Mouse (Mus musculus): Measurements from ENCODE around the gene Rps7. TPM values are rescaled to one million over a fixed set of nuclear protein-coding genes. Genes with fewer than 3 reads are reported as not detected.

Gene Rps7
- polyA plus RNA-seq, 1 experiment: 932 TPM

- peaks cover 11% of the 10 kb centered on the region for H3K27me3 ChIP-seq (ENCODE audit: control insufficient read depth, insufficient read depth, insufficient read length)
- no peak overlapping the region for H3ac ChIP-seq (ENCODE audit: control insufficient read depth, insufficient read length)
- H3K4me2 ChIP-seq (ENCODE audit: low read depth): no peak overlapping the region
- no peaks in the 10 kb centered on the region for H3K79me2 ChIP-seq (ENCODE audit: control insufficient read depth, insufficient read depth)
- TF ChIP-seq POLR2AphosphoS2 (IDR thresholded peaks at IDR 0.05; ENCODE audit: insufficient read length, low read depth) (no peak), TCF12 (IDR thresholded peaks at IDR 0.05; ENCODE audit: insufficient read depth, poor library complexity, severe bottlenecking) (no peak), TCF3 (IDR thresholded peaks at IDR 0.05; ENCODE audit: insufficient read length, low read depth) (no peak), USF1 (IDR thresholded peaks at IDR 0.05; ENCODE audit: low read depth) (no peak), POLR2A (IDR thresholded peaks at IDR 0.05; ENCODE audit: insufficient read length, low read depth) (no peak)
- H3K36me3 ChIP-seq (ENCODE audit: control insufficient read depth, insufficient read depth): no peaks in the 10 kb centered on the region
- no peak overlapping the region for H3K4me3 ChIP-seq
Measured at GRCm38 (mm10) chr12:28596851-28597250, 38.9 kb downstream of the Rps7 start.

GRCm38 (mm10) chr12:28590428-28590827 lies 45.3 kb downstream of the Rps7 start:
- no peaks in the 10 kb centered on the region for H3K36me3 ChIP-seq (ENCODE audit: control insufficient read depth, insufficient read depth)
- no peak overlapping the region for H3ac ChIP-seq (ENCODE audit: control insufficient read depth, insufficient read length)
- H3K4me3 ChIP-seq: no peak overlapping the region
- H3K27me3 ChIP-seq (ENCODE audit: control insufficient read depth, insufficient read depth, insufficient read length): no peaks in the 10 kb centered on the region
- H3K4me2 ChIP-seq (ENCODE audit: low read depth): no peak overlapping the region
- TF ChIP-seq REST (IDR thresholded peaks at IDR 0.05; ENCODE audit: insufficient read depth, insufficient read length): no peak
- TF ChIP-seq POLR2AphosphoS2 (IDR thresholded peaks at IDR 0.05; ENCODE audit: insufficient read length, low read depth): no peak
- no peak for TF ChIP-seq E2F4 (IDR thresholded peaks at IDR 0.05; ENCODE audit: insufficient read depth)
- TF ChIP-seq CEBPB (IDR thresholded peaks at IDR 0.05; ENCODE audit: insufficient read depth, poor library complexity, severe bottlenecking): no peak
- no peak for TF ChIP-seq MYOG (IDR thresholded peaks at IDR 0.05; ENCODE audit: control insufficient read depth in 1 of 3, insufficient read depth in 1 of 3, insufficient read length in 2 of 3, low read depth in 2 of 3)
- no peak for TF ChIP-seq TCF3 (IDR thresholded peaks at IDR 0.05; ENCODE audit: insufficient read length, low read depth)
- TF ChIP-seq TCF12 (IDR thresholded peaks at IDR 0.05; ENCODE audit: insufficient read depth, poor library complexity, severe bottlenecking): no peak
- TF ChIP-seq POLR2A (IDR thresholded peaks at IDR 0.05; ENCODE audit: insufficient read length, low read depth): no peak
- no peak for TF ChIP-seq MAX (IDR thresholded peaks at IDR 0.05; ENCODE audit: low read depth)
- H3K79me2 ChIP-seq (ENCODE audit: control insufficient read depth, insufficient read depth): no peaks in the 10 kb centered on the region

GRCm38 (mm10) chr12:28589090-28589868 lies 46.5 kb downstream of the Rps7 start:
- TF ChIP-seq SRF (IDR thresholded peaks at IDR 0.05; ENCODE audit: control insufficient read depth, insufficient read length, low read depth): no peak

GRCm38 (mm10) chr12:28587949-28588348 lies 47.8 kb downstream of the Rps7 start:
- no peaks in the 10 kb centered on the region for H3K27me3 ChIP-seq (ENCODE audit: control insufficient read depth, insufficient read depth, insufficient read length)
- TF ChIP-seq TCF3 (IDR thresholded peaks at IDR 0.05; ENCODE audit: insufficient read length, low read depth): no peak
- no peak for TF ChIP-seq MYOG (IDR thresholded peaks at IDR 0.05; ENCODE audit: control insufficient read depth in 1 of 3, insufficient read depth in 1 of 3, insufficient read length in 2 of 3, low read depth in 2 of 3)
- no peak for TF ChIP-seq TCF12 (IDR thresholded peaks at IDR 0.05; ENCODE audit: insufficient read depth, poor library complexity, severe bottlenecking)
- no peak for TF ChIP-seq USF1 (IDR thresholded peaks at IDR 0.05; ENCODE audit: low read depth)
- no peak for TF ChIP-seq POLR2AphosphoS2 (IDR thresholded peaks at IDR 0.05; ENCODE audit: insufficient read length, low read depth)
- no peak overlapping the region for H3ac ChIP-seq (ENCODE audit: control insufficient read depth, insufficient read length)
- no peak overlapping the region for H3K4me2 ChIP-seq (ENCODE audit: low read depth)
- H3K4me3 ChIP-seq: no peak overlapping the region
- H3K36me3 ChIP-seq (ENCODE audit: control insufficient read depth, insufficient read depth): no peaks in the 10 kb centered on the region
- no peaks in the 10 kb centered on the region for H3K79me2 ChIP-seq (ENCODE audit: control insufficient read depth, insufficient read depth)

More at GRCm38 (mm10) chr12:28589090-28589868, 46.5 kb downstream of the Rps7 start:
- H3K36me3 ChIP-seq (ENCODE audit: control insufficient read depth, insufficient read depth): no peaks in the 10 kb centered on the region
- H3K4me3 ChIP-seq: no peak overlapping the region
- H3K79me2 ChIP-seq (ENCODE audit: control insufficient read depth, insufficient read depth): no peaks in the 10 kb centered on the region
- no peak overlapping the region for H3ac ChIP-seq (ENCODE audit: control insufficient read depth, insufficient read length)
- peak overlapping the region; percentile 42 for H3K4me2 ChIP-seq (ENCODE audit: low read depth)
- H3K27me3 ChIP-seq (ENCODE audit: control insufficient read depth, insufficient read depth, insufficient read length): no peaks in the 10 kb centered on the region

- no peaks in the 10 kb centered on the region for H3K27me3 ChIP-seq (ENCODE audit: control insufficient read depth, insufficient read depth, insufficient read length)
- no peak overlapping the region for H3K4me2 ChIP-seq (ENCODE audit: low read depth)
- H3K4me3 ChIP-seq: no peak overlapping the region
- H3K79me2 ChIP-seq (ENCODE audit: control insufficient read depth, insufficient read depth): no peaks in the 10 kb centered on the region
- no peaks in the 10 kb centered on the region for H3K36me3 ChIP-seq (ENCODE audit: control insufficient read depth, insufficient read depth)
- TF ChIP-seq MYOD1 (IDR thresholded peaks at IDR 0.05; ENCODE audit: control insufficient read depth in 1 of 3, insufficient read length in 2 of 3, low read depth in 2 of 3): no peak
- H3ac ChIP-seq (ENCODE audit: control insufficient read depth, insufficient read length): no peak overlapping the region
Measured at GRCm38 (mm10) chr12:28584036-28584435, 51.7 kb downstream of the Rps7 start.

- Histone ChIP-seq H3ac (ENCODE audit: control insufficient read depth, insufficient read length) (no peak within 1 kb of the TSS), H3K27me3 (ENCODE audit: control insufficient read depth, insufficient read depth, insufficient read length) (peaks cover 4% of the 10 kb centered on the region), H3K79me2 (ENCODE audit: control insufficient read depth, insufficient read depth) (no peaks in the 10 kb centered on the region), H3K36me3 (ENCODE audit: control insufficient read depth, insufficient read depth) (no peaks in the 10 kb centered on the region), H3K4me3 (no peak within 1 kb of the TSS), H3K4me2 (ENCODE audit: low read depth) (no peak within 1 kb of the TSS)
- TF ChIP-seq REST (IDR thresholded peaks at IDR 0.05; ENCODE audit: insufficient read depth, insufficient read length) (no peak), USF1 (IDR thresholded peaks at IDR 0.05; ENCODE audit: low read depth) (no peak), TCF12 (IDR thresholded peaks at IDR 0.05; ENCODE audit: insufficient read depth, poor library complexity, severe bottlenecking) (no peak), POLR2AphosphoS2 (IDR thresholded peaks at IDR 0.05; ENCODE audit: insufficient read length, low read depth) (no peak), E2F4 (IDR thresholded peaks at IDR 0.05; ENCODE audit: insufficient read depth) (no peak), SRF (IDR thresholded peaks at IDR 0.05; ENCODE audit: control insufficient read depth, insufficient read length, low read depth) (no peak), POLR2A (IDR thresholded peaks at IDR 0.05; ENCODE audit: insufficient read length, low read depth) (no peak), MAX (IDR thresholded peaks at IDR 0.05; ENCODE audit: low read depth) (no peak), MYOG (IDR thresholded peaks at IDR 0.05; ENCODE audit: control insufficient read depth in 1 of 3, insufficient read depth in 1 of 3, insufficient read length in 2 of 3, low read depth in 2 of 3) (no peak), TCF3 (IDR thresholded peaks at IDR 0.05; ENCODE audit: insufficient read length, low read depth) (no peak), CEBPB (IDR thresholded peaks at IDR 0.05; ENCODE audit: insufficient read depth, poor library complexity, severe bottlenecking) (no peak), MYOD1 (IDR thresholded peaks at IDR 0.05; ENCODE audit: control insufficient read depth in 1 of 3, insufficient read length in 2 of 3, low read depth in 2 of 3) (no peak)
Measured at GRCm38 (mm10) chr12:28582423-28582822, 53.3 kb downstream of the Rps7 start, which contains the start of gene Allc. Allc (minus strand) TSS chr12:28582523.
